Mouse (Mus musculus) testis, adult 2 months (tissue): ENCODE results near the gene Slc36a4.

ENCODE experiments used
- CTCF ChIP-seq: fragments of 200-500 bp; IDR thresholded peaks from 2 replicates; pipeline ENCODE4 v1.5.1; 2012; ENCODE audit warnings: low read depth, mild to moderate bottlenecking, inconsistent platforms, low read length, moderate library complexity; ENCODE audit not compliant: control insufficient read depth, insufficient read depth, insufficient replicate concordance
- POLR2A ChIP-seq: fragments of 200-500 bp; IDR thresholded peaks from 2 replicates; pipeline ENCODE4 v1.6.1; 2012; ENCODE audit warnings: low read depth, mild to moderate bottlenecking, inconsistent platforms, low read length, moderate library complexity; ENCODE audit not compliant: control insufficient read depth

- TF ChIP-seq POLR2A, result no peak
- no peak for TF ChIP-seq CTCF
Observed at GRCm38 (mm10) chr9:15693847-15694246, 15.7 kb upstream of the Slc36a4 start.
